Mouse (Mus musculus) MEL (cell line): ENCODE data around the gene Pigm. TPM values are rescaled to one million over a fixed set of nuclear protein-coding genes. Genes with fewer than 3 reads are reported as not detected.

Source experiments
- DNase-seq: peaks from one replicate; pipeline ENCODE4 v3.0.0; 2011; ENCODE audit warnings: low read depth, low spot score
- H3K27ac ChIP-seq: 2 replicates; pipeline ENCODE4 v1.5.1; 2012; ENCODE audit warnings: low read depth, mild to moderate bottlenecking, control low read depth, low read length, moderate library complexity; ENCODE audit not compliant: control insufficient read depth
- H3K27me3 ChIP-seq, 2 experiments: fragments of 150-350 bp in 1 of 2; sonication (generic) in 1 of 2; 2 replicates each; pipeline ENCODE4 v1.6.1; 2012; ENCODE audit warnings: low read length in 2 of 2, mild to moderate bottlenecking in 2 of 2, improper control_type of control experiment in 1 of 2, moderate library complexity in 1 of 2; ENCODE audit not compliant: insufficient read depth in 2 of 2, control insufficient read depth in 1 of 2
- H3K36me3 ChIP-seq, 2 experiments: 2 replicates each; pipeline ENCODE4 v1.6.1; 2012 to 2014; ENCODE audit warnings: low read length in 2 of 2, improper control_type of control experiment in 1 of 2, inconsistent platforms in 1 of 2, mild to moderate bottlenecking in 1 of 2; ENCODE audit not compliant: insufficient read depth in 2 of 2, control insufficient read depth in 1 of 2
- H3K4me1 ChIP-seq, 2 experiments: fragments of 150-350 bp in 1 of 2; sonication (generic) in 1 of 2; 2 replicates each; pipeline ENCODE4 v1.6.1; 2012; ENCODE audit warnings: low read length in 2 of 2, improper control_type of control experiment in 1 of 2, mild to moderate bottlenecking in 1 of 2; ENCODE audit not compliant: insufficient read depth in 2 of 2, control insufficient read depth in 1 of 2
- H3K4me3 ChIP-seq, 2 experiments: fragments of 150-350 bp in 1 of 2; sonication (generic) in 1 of 2; 2 replicates each; pipeline ENCODE4 v1.5.1; 2012; ENCODE audit warnings: low read depth in 2 of 2, low read length in 2 of 2, mild to moderate bottlenecking in 2 of 2, moderate library complexity in 2 of 2, control low read depth in 1 of 2, improper control_type of control experiment in 1 of 2; ENCODE audit not compliant: control insufficient read depth in 1 of 2, insufficient read depth in 1 of 2
- H3K79me2 ChIP-seq: 2 replicates; pipeline ENCODE4 v1.6.1; 2012; ENCODE audit warnings: mild to moderate bottlenecking, low read length, moderate library complexity; ENCODE audit not compliant: control insufficient read depth, poor library complexity, insufficient read depth
- H3K9ac ChIP-seq: 2 replicates; pipeline ENCODE4 v1.6.1; 2012; ENCODE audit warnings: low read depth, mild to moderate bottlenecking, control low read depth, low read length, moderate library complexity; ENCODE audit not compliant: control insufficient read depth, poor library complexity, severe bottlenecking
- H3K9me3 ChIP-seq: fragments of 150-350 bp; sonication (generic); replicated peaks from 2 replicates; pipeline ENCODE4 v1.6.1; 2012; ENCODE audit warnings: mild to moderate bottlenecking, low read length, improper control_type of control experiment, moderate library complexity; ENCODE audit not compliant: insufficient read depth
- CHD1 ChIP-seq: IDR thresholded peaks from 2 replicates; pipeline ENCODE4 v1.6.1; 2012; ENCODE audit warnings: low read depth, mild to moderate bottlenecking, inconsistent platforms, low read length, improper control_type of control experiment
- CTCF ChIP-seq, 3 experiments: IDR thresholded peaks in 2 of 3; conservative IDR thresholded peaks in 1 of 3; 2 replicates each; pipeline ENCODE4 v1.5.1; 2011 to 2012; ENCODE audit warnings: low read length in 3 of 3, low read depth in 2 of 3, mild to moderate bottlenecking in 2 of 3, improper control_type of control experiment in 1 of 3, inconsistent platforms in 1 of 3, mixed read lengths in 1 of 3, moderate library complexity in 1 of 3; ENCODE audit not compliant: control insufficient read depth in 1 of 3, insufficient read depth in 1 of 3, poor library complexity in 1 of 3, severe bottlenecking in 1 of 3
- ELF1 ChIP-seq: IDR thresholded peaks from 2 replicates; pipeline ENCODE4 v1.6.1; 2014; ENCODE audit warnings: low read depth, mild to moderate bottlenecking, inconsistent platforms, low read length, improper control_type of control experiment, moderate library complexity
- EP300 ChIP-seq, 2 experiments: IDR thresholded peaks; 2 replicates each; pipeline ENCODE4 v1.6.1; 2011; ENCODE audit warnings: improper control_type of control experiment in 2 of 2, low read length in 2 of 2, low read depth in 1 of 2, mild to moderate bottlenecking in 1 of 2
- GABPA ChIP-seq: IDR thresholded peaks from 2 replicates; pipeline ENCODE4 v1.6.1; 2012; ENCODE audit warnings: low read depth, mild to moderate bottlenecking, inconsistent platforms, low read length, improper control_type of control experiment, moderate library complexity
- HCFC1 ChIP-seq: IDR thresholded peaks from 2 replicates; pipeline ENCODE4 v1.6.1; 2012; ENCODE audit warnings: low read depth, mild to moderate bottlenecking, inconsistent platforms, low read length, improper control_type of control experiment, moderate library complexity
- JUND ChIP-seq: IDR thresholded peaks from 2 replicates; pipeline ENCODE4 v1.6.1; 2011; ENCODE audit warnings: low read depth, mild to moderate bottlenecking, improper control_type of control experiment, low read length
- KAT2A ChIP-seq: conservative IDR thresholded peaks from 2 replicates; pipeline ENCODE4 v1.6.1; 2012; ENCODE audit warnings: low read depth, low read length, improper control_type of control experiment, inconsistent platforms
- MAFK ChIP-seq: IDR thresholded peaks from 2 replicates; pipeline ENCODE4 v1.6.1; 2011; ENCODE audit warnings: low read depth, mild to moderate bottlenecking, low read length, improper control_type of control experiment, borderline replicate concordance
- MAZ ChIP-seq: IDR thresholded peaks from 2 replicates; pipeline ENCODE4 v1.6.1; 2012; ENCODE audit warnings: low read depth, mild to moderate bottlenecking, inconsistent platforms, low read length, improper control_type of control experiment
- MYB ChIP-seq: IDR thresholded peaks from 2 replicates; pipeline ENCODE4 v1.6.1; 2011; ENCODE audit warnings: mild to moderate bottlenecking, low read depth, low read length, improper control_type of control experiment
- NELFE ChIP-seq: IDR thresholded peaks from 2 replicates; pipeline ENCODE4 v1.6.1; 2011; ENCODE audit warnings: low read depth, low read length, improper control_type of control experiment
- POLR2AphosphoS5 ChIP-seq: IDR thresholded peaks from 2 replicates; pipeline ENCODE4 v1.6.1; 2012; ENCODE audit warnings: low read depth, borderline replicate concordance, mild to moderate bottlenecking, inconsistent platforms, low read length, moderate library complexity, mixed read lengths
- RAD21 ChIP-seq: IDR thresholded peaks from 2 replicates; pipeline ENCODE4 v1.6.1; 2011; ENCODE audit warnings: mild to moderate bottlenecking, low read depth, low read length, improper control_type of control experiment
- RCOR1 ChIP-seq: IDR thresholded peaks from 2 replicates; pipeline ENCODE4 v1.6.1; 2012; ENCODE audit warnings: low read depth, mild to moderate bottlenecking, inconsistent platforms, low read length, improper control_type of control experiment
- SIN3A ChIP-seq: IDR thresholded peaks from 2 replicates; pipeline ENCODE4 v1.6.1; 2012; ENCODE audit warnings: low read length, improper control_type of control experiment, inconsistent platforms
- SMC3 ChIP-seq: IDR thresholded peaks from 2 replicates; pipeline ENCODE4 v1.6.1; 2011; ENCODE audit warnings: low read depth, low read length, improper control_type of control experiment
- TBP ChIP-seq: IDR thresholded peaks from 2 replicates; pipeline ENCODE4 v1.8.0; 2011; ENCODE audit warnings: low read depth, low read length, improper control_type of control experiment
- TCF12 ChIP-seq: IDR thresholded peaks from 2 replicates; pipeline ENCODE4 v1.6.1; 2014; ENCODE audit warnings: low read depth, mild to moderate bottlenecking, inconsistent platforms, low read length, improper control_type of control experiment, moderate library complexity
- USF2 ChIP-seq, 2 experiments: IDR thresholded peaks; 2 replicates each; pipeline ENCODE4 v1.6.1; 2011 to 2012; ENCODE audit warnings: improper control_type of control experiment in 2 of 2, low read length in 2 of 2, borderline replicate concordance in 1 of 2, inconsistent platforms in 1 of 2, low read depth in 1 of 2, mild to moderate bottlenecking in 1 of 2; ENCODE audit not compliant: insufficient read depth in 1 of 2
- ZMIZ1 ChIP-seq: IDR thresholded peaks from 2 replicates; pipeline ENCODE4 v1.6.1; 2012; ENCODE audit warnings: low read depth, mild to moderate bottlenecking, inconsistent platforms, low read length, improper control_type of control experiment, moderate library complexity
- polyA plus RNA-seq, 2 experiments: library from polyadenylated mRNA; stranded (reverse) in 1 of 2; unstranded in 1 of 2; fragments of >175 nt in 1 of 2; fragments of >200 nt in 1 of 2; gene quantifications; 2 replicates each; pipeline versions ENCODE4 v1.2.1 to v1.2.4; 2012; ENCODE audit warnings: low replicate concordance in 2 of 2, low read depth in 1 of 2; ENCODE audit not compliant: insufficient read length in 2 of 2, insufficient read depth in 1 of 2, missing spikeins in 1 of 2
- total RNA-seq: library from RNA; depleted of rRNA; stranded (reverse); fragments of 300-350 nt; gene quantifications from 2 replicates; pipeline ENCODE4 v1.2.3, GENCODE M21; 2012

The Pigm gene
- total and polyA plus RNA-seq, 3 experiments = 8.6 to 11.3 TPM; not detected in 1

- no peak; the same call in 1 of the 2 replicates for TF ChIP-seq POLR2AphosphoS5
- 0 out of 2 replicates have a peak, but pooled peaks have one; percentile 65 for TF ChIP-seq ZMIZ1
- TF ChIP-seq MAFK = no peak
These were observed at the start of gene Pigm (continued) for GRCm38 (mm10) chr1:172376198-172376667.

GRCm38 (mm10) chr1:172326684-172327083, 49.7 kb upstream of the Pigm start:
- no peaks in the 10 kb centered on the region for H3K9me3 ChIP-seq
- H3K9ac ChIP-seq = no peak overlapping the region
- H3K4me3 ChIP-seq = no peak overlapping the region
- H3K27ac ChIP-seq = no peak overlapping the region
- no peak for DNase-seq
- peaks cover 0 to 8% of the 10 kb centered on the region in 2 experiments; a peak in 2 of 4 replicates for H3K27me3 ChIP-seq
- TF ChIP-seq CTCF (IDR thresholded peaks at IDR 0.05 in 2 of 3, conservative IDR thresholded peaks at IDR 0.05 in 1 of 3; ENCODE audit: control insufficient read depth in 1 of 3, insufficient read depth in 1 of 3, low read depth in 2 of 3, low read length in 3 of 3, poor library complexity in 1 of 3, severe bottlenecking in 1 of 3) (peak in 1 of 3 experiments; percentile 13; a peak in 2 of 6 replicates), SMC3 (peak; percentile 19; the same call in 1 of the 2 replicates), POLR2AphosphoS5 (no peak)
- no peaks in the 10 kb centered on the region for H3K36me3 ChIP-seq
- no peaks in the 10 kb centered on the region for H3K4me1 ChIP-seq
- H3K79me2 ChIP-seq = no peaks in the 10 kb centered on the region

GRCm38 (mm10) chr1:172327206-172328001, 48.9 kb upstream of the Pigm start:
- Histone ChIP-seq H3K9ac (no peak overlapping the region), H3K27me3 (peaks cover 0 to 9% of the 10 kb centered on the region in 2 experiments; a peak in 2 of 4 replicates), H3K79me2 (no peaks in the 10 kb centered on the region), H3K4me1 (no peaks in the 10 kb centered on the region), H3K9me3 (no peaks in the 10 kb centered on the region), H3K4me3 (no peak overlapping the region), H3K36me3 (no peaks in the 10 kb centered on the region), H3K27ac (no peak overlapping the region)
- no peak for TF ChIP-seq TBP
- TF ChIP-seq MAZ = no peak
- TF ChIP-seq JUND = no peak
- TF ChIP-seq TCF12 = no peak
- no peak for TF ChIP-seq NELFE
- TF ChIP-seq RAD21 = no peak
- no peak for TF ChIP-seq HCFC1
- TF ChIP-seq EP300 (IDR thresholded peaks at IDR 0.05; ENCODE audit: low read depth in 1 of 2, low read length in 2 of 2) = no peak
- no peak for TF ChIP-seq KAT2A
- no peak for TF ChIP-seq CHD1
- no peak for TF ChIP-seq GABPA
- TF ChIP-seq MYB = no peak
- no peak for TF ChIP-seq RCOR1
- no peak for TF ChIP-seq ZMIZ1
- TF ChIP-seq ELF1 = no peak
- no peak for TF ChIP-seq USF2 (IDR thresholded peaks at IDR 0.05; ENCODE audit: borderline replicate concordance in 1 of 2, insufficient read depth in 1 of 2, low read depth in 1 of 2, low read length in 2 of 2)
- TF ChIP-seq SIN3A = no peak
- no peak for DNase-seq
